24 mouse cellular contexts compared by ENCODE assay signal in the genomic region with DNA sequence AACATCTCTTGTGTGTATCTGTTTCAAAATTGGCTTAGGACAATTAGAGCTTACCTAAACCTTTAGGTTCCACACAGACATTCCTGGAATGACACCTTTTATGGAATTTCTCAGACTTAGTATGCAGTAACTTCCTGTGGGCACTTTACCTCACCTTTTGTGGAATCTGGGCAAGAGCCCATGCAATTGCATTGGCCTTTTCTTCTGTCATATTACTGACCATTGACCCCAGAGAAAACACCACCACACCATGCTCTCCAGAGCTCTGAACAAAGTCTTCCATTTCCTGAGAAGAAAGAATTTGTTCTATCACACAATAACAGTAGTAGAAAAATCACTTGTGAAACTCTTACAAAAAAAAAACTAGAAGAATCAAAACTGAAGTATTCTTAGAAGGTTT. TPM values are rescaled to one million over a fixed set of nuclear protein-coding genes. Genes with fewer than 3 reads are reported as not detected.
DNase-seq lines count a peak whose midpoint lies in the region; ATAC-seq and TF ChIP-seq lines count a peak whose summit lies in the region.
"Had no signal": no experiment of that assay in that cellular context is flagged by ENCODE, and none has a peak within 500 bp of the region (broad histone marks: within the 10 kb centered on the region; RNA-seq: fewer than 3 reads in every experiment).

No protein-coding gene starts in this region.

- no peak for TF ChIP-seq CTCF in liver, adult 2 months (IDR thresholded peaks at IDR 0.05; ENCODE audit: low read depth, low read length)
- TF ChIP-seq CTCF in liver, postnatal 0 days (IDR thresholded peaks at IDR 0.05; ENCODE audit: low read depth): no peak

- no peak overlapping the region for H3K4me2 ChIP-seq in liver, embryonic 11.5 days
- H3K4me2 ChIP-seq in liver, postnatal 0 days (ENCODE audit: low read depth, low read length): no peak overlapping the region
- no peak overlapping the region for H3K4me2 ChIP-seq in liver, embryonic 12.5 days

- TF ChIP-seq POLR2A in liver, adult 2 months (IDR thresholded peaks at IDR 0.05; ENCODE audit: extremely low read depth, insufficient read depth, low read length): no peak

- 0 out of 2 replicates have a peak overlapping the region, but pooled peaks have one; percentile 51 for H3K9ac ChIP-seq in liver, adult 2 months (ENCODE audit: low read depth, low read length)
- no peak overlapping the region for H3K9ac ChIP-seq in liver, embryonic 11.5 days (ENCODE audit: low read depth, low read length)
- no peak overlapping the region for H3K9ac ChIP-seq in liver, postnatal 0 days (replicated peaks)
- no peak overlapping the region for H3K9ac ChIP-seq in liver, embryonic 12.5 days

- peaks cover 13% of the 10 kb centered on the region for H3K4me1 ChIP-seq in liver, adult 2 months (ENCODE audit: control insufficient read depth, insufficient read depth, low read length)
- no peaks in the 10 kb centered on the region for H3K4me1 ChIP-seq in liver, embryonic 11.5 days (replicated peaks; ENCODE audit: control insufficient read depth, insufficient read depth, low read length)
- no peaks in the 10 kb centered on the region for H3K4me1 ChIP-seq in liver, postnatal 0 days (ENCODE audit: insufficient read depth)
- no peaks in the 10 kb centered on the region for H3K4me1 ChIP-seq in liver, embryonic 12.5 days

- no peaks in the 10 kb centered on the region for H3K9me3 ChIP-seq in liver, embryonic 11.5 days (ENCODE audit: control insufficient read depth, low read length)
- no peaks in the 10 kb centered on the region for H3K9me3 ChIP-seq in liver, postnatal 0 days (ENCODE audit: low read length)
- H3K9me3 ChIP-seq in liver, embryonic 12.5 days (replicated peaks): no peaks in the 10 kb centered on the region
- H3K9me3 ChIP-seq: G1E had no signal

- H3K79me2 ChIP-seq in liver, adult 2 months (ENCODE audit: control insufficient read depth, insufficient read depth, low read length): no peaks in the 10 kb centered on the region; the same call in 1 of the 2 replicates

- no peaks in the 10 kb centered on the region for H3K27me3 ChIP-seq in liver, adult 2 months (ENCODE audit: control insufficient read depth, insufficient read depth, low read length)
- no peaks in the 10 kb centered on the region for H3K27me3 ChIP-seq in liver, embryonic 11.5 days (replicated peaks; ENCODE audit: control insufficient read depth, insufficient read depth, low read length)
- H3K27me3 ChIP-seq in liver, postnatal 0 days (ENCODE audit: insufficient read depth, low read length): no peaks in the 10 kb centered on the region
- H3K27me3 ChIP-seq in liver, embryonic 12.5 days (replicated peaks): no peaks in the 10 kb centered on the region
- H3K27me3 ChIP-seq: CH12.LX, Patski had no signal

- no peak for TF ChIP-seq EP300 in liver, postnatal 0 days (IDR thresholded peaks at IDR 0.05; ENCODE audit: low read depth)

- peak overlapping the region; percentile 58; the same call in 1 of the 2 replicates for H3K27ac ChIP-seq in liver, adult 2 months (replicated peaks; ENCODE audit: insufficient read depth, low read depth, low read length)
- H3K27ac ChIP-seq in liver, embryonic 11.5 days (ENCODE audit: low read depth, low read length): no peak overlapping the region
- peak overlapping the region; percentile 48; the same call in 1 of the 2 replicates for H3K27ac ChIP-seq in liver, postnatal 0 days (ENCODE audit: low read depth)
- no peak overlapping the region for H3K27ac ChIP-seq in liver, embryonic 12.5 days

- peak overlapping the region; percentile 57; the same call in 1 of the 2 replicates for H3K4me3 ChIP-seq in liver, adult 2 months (ENCODE audit: insufficient read depth, low read depth, low read length)
- H3K4me3 ChIP-seq in liver, embryonic 11.5 days (ENCODE audit: low read depth, low read length): no peak overlapping the region
- H3K4me3 ChIP-seq in liver, postnatal 0 days (ENCODE audit: low read depth, low read length): no peak overlapping the region
- H3K4me3 ChIP-seq in liver, embryonic 12.5 days: no peak overlapping the region

- no peak for ATAC-seq in liver, embryonic 11.5 days (replicated peaks; ENCODE audit: low FRiP score)
- peak; percentile 68 for ATAC-seq in liver, postnatal 0 days
- ATAC-seq in liver, embryonic 12.5 days: no peak
- ATAC-seq: activated CD4-positive, CD25-positive, alpha-beta regulatory T cell, adult 4 months; CD4-positive, CD25-positive, alpha-beta regulatory T cell, adult 4 months; Patski had no signal

- DNase-seq in liver, adult 2 months (ENCODE audit: extremely low read depth, low read depth, low spot score): peak; percentile 91
- DNase-seq in liver, embryonic 11.5 days (ENCODE audit: low spot score): no peak
- DNase-seq in liver, postnatal 0 days: no peak
- DNase-seq: adrenal gland, adult 2 months; adrenal gland, adult 8-10 months; adrenal gland, postnatal 10 days; adrenal gland, postnatal 14 days; adrenal gland, postnatal 25 days; adrenal gland, postnatal 36 days; B cell, adult 2 months; cerebellum, adult 11 months; cerebellum, adult 11-12 months; cerebellum, adult 18-20 months had no signal

- peaks cover 30% of the 10 kb centered on the region for H3K36me3 ChIP-seq in liver, adult 2 months (ENCODE audit: control insufficient read depth, insufficient read depth, low read length)
- H3K36me3 ChIP-seq in liver, embryonic 11.5 days (ENCODE audit: control insufficient read depth, insufficient read depth, low read length): no peaks in the 10 kb centered on the region
- no peaks in the 10 kb centered on the region for H3K36me3 ChIP-seq in liver, postnatal 0 days (replicated peaks; ENCODE audit: insufficient read depth, low read length)
- H3K36me3 ChIP-seq in liver, embryonic 12.5 days: no peaks in the 10 kb centered on the region
- H3K36me3 ChIP-seq: G1E had no signal

RNA-seq across cellular contexts. Expression of a gene that starts 3.1 kb away (rescaled TPM):
- 733 and 837 TPM in 2 replicates for total RNA-seq in liver, adult 2 months (2014; rRNA removed)
- 177 and 205 TPM in 2 replicates for polyA plus RNA-seq in liver, adult 2 months (2012; rRNA removed)
- polyA plus RNA-seq in liver, embryonic 11.5 days (2014; fragmentation: Nextera tagmentation; extraction: Ambion mirVana): 1.5 and 1.8 TPM in 2 replicates
- polyA plus RNA-seq in liver, postnatal 0 days (2015; fragmentation: Nextera tagmentation; extraction: Ambion mirVana): 13.0 and 15.0 TPM in 2 replicates
- 2.9 and 3.0 TPM in 2 replicates for polyA plus RNA-seq in liver, embryonic 12.5 days (2016; fragmentation: Nextera tagmentation; extraction: Ambion mirVana)
- total RNA-seq: adrenal gland, adult 18-20 months; adrenal gland, postnatal 25 days; adrenal gland, postnatal 36 days; CH12.LX; ES-E14; MEL had no signal
- polyA plus RNA-seq: activated CD4-positive, CD25-positive, alpha-beta regulatory T cell, adult 4 months; adrenal gland, adult 2 months; brain, embryonic 14.5 days; C2C12; CD4-positive, CD25-positive, alpha-beta regulatory T cell, adult 4 months; G1E; Patski had no signal

RNA-seq across cellular contexts. Expression of a gene that starts 50.9 kb away (rescaled TPM):
- 1,154 and 1,251 TPM in 2 replicates for total RNA-seq in liver, adult 2 months (2014; rRNA removed)
- polyA plus RNA-seq in liver, adult 2 months (2012; rRNA removed): 180 and 189 TPM in 2 replicates
- 1.4 and 2.1 TPM in 2 replicates for polyA plus RNA-seq in liver, embryonic 11.5 days (2014; fragmentation: Nextera tagmentation; extraction: Ambion mirVana)
- 146 and 156 TPM in 2 replicates for polyA plus RNA-seq in liver, postnatal 0 days (2015; fragmentation: Nextera tagmentation; extraction: Ambion mirVana)
- polyA plus RNA-seq in liver, embryonic 12.5 days (2016; fragmentation: Nextera tagmentation; extraction: Ambion mirVana): 3.5 and 3.8 TPM in 2 replicates
- total RNA-seq: adrenal gland, adult 18-20 months; adrenal gland, postnatal 25 days; CH12.LX; ES-E14; G1E; MEL had no signal
- polyA plus RNA-seq: activated CD4-positive, CD25-positive, alpha-beta regulatory T cell, adult 4 months; brain, embryonic 14.5 days; C2C12; CD4-positive, CD25-positive, alpha-beta regulatory T cell, adult 4 months; G1E had no signal

Comparison
In these comparisons a context has a peak if more than half of its experiments do, and no peak if none do; other contexts are left out.
1. H3K27ac ChIP-seq: peak in liver, adult 2 months (single experiment) and liver, postnatal 0 days (single experiment); none in liver, embryonic 11.5 days (single experiment) and liver, embryonic 12.5 days (single experiment).
2. RNA of a gene that starts 3.1 kb away (polyA plus RNA-seq): 177 to 205 TPM in liver, adult 2 months; 13.0 to 15.0 TPM in liver, postnatal 0 days, 2.9 to 3.0 TPM in liver, embryonic 12.5 days and 1.5 to 1.8 TPM in liver, embryonic 11.5 days; every median in the first group is over 10 times any median in the second.
3. RNA of a gene that starts 50.9 kb away (polyA plus RNA-seq): 180 to 189 TPM in liver, adult 2 months and 146 to 156 TPM in liver, postnatal 0 days; 3.5 to 3.8 TPM in liver, embryonic 12.5 days and 1.4 to 2.1 TPM in liver, embryonic 11.5 days; every median in the first group is over 10 times any median in the second.